In the genomic region with DNA sequence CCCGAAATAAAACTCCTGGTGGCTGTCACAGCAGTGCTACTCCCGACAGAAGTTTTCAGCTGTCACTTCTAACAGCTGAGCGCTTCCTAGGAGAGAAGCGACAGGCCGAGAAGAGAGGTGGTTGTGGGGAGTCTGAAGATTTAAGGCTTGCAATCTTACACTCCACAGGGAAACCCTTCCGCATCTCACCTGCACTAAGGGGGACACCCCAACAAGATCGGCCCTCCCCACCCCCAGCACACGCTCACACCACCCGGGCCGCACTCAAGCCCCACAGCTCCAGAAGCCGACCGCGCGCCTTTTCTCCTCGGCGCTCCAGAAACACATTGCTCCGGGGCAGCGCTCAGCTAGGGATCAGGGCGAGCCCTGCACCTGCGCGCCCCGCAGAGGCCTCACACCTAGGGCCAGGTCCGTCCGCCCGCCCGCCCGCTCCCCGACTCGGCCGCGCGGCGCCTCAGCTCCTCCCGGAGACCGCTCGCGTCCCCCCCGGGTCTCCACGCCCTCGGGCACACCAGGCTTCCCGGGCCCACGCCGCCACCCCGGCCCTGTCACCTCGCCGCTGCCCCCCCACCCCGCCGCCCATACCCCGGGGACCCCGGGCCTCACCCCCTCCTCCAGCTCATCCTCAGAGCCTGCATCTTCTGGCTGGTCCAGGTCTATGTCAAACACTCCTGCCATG, we compare ENCODE assay signal across 8 mouse cellular contexts. TPM values are rescaled to one million over a fixed set of nuclear protein-coding genes. Genes with fewer than 3 reads are reported as not detected.
A peak's percentile ranks its signal among the peaks of the same experiment; 100 is the strongest.
DNase-seq lines count a peak whose midpoint lies in the region; ATAC-seq and TF ChIP-seq lines count a peak whose summit lies in the region.

No protein-coding gene starts in this region.

- no peak overlapping the region for H3K27ac ChIP-seq in ES-Bruce4 (ENCODE audit: insufficient read depth, low read length)
- H3K27ac ChIP-seq in cortical plate, adult 2 months (ENCODE audit: insufficient read depth, low read length), result no peak overlapping the region
- H3K27ac ChIP-seq in hindbrain, embryonic 12.5 days, result peak overlapping the region; percentile 90
- peak overlapping the region; percentile 88 for H3K27ac ChIP-seq in liver, embryonic 15.5 days (replicated peaks)
- H3K27ac ChIP-seq in stomach, embryonic 16.5 days (ENCODE audit: low read length), result peak overlapping the region; percentile 91

- under 1% methylated on average over 50 of the region's 50 CpGs for WGBS in hindbrain, embryonic 12.5 days
- under 1% methylated on average over 50 of the region's 50 CpGs for WGBS in liver, embryonic 15.5 days (ENCODE audit: insufficient replicate concordance)
- WGBS in stomach, embryonic 16.5 days, result under 1% methylated on average over 49 of the region's 50 CpGs

- TF ChIP-seq CTCF in ES-Bruce4 (IDR thresholded peaks at IDR 0.05; ENCODE audit: low read depth, low read length), result no peak
- no peak for TF ChIP-seq CTCF in cortical plate, adult 2 months (IDR thresholded peaks at IDR 0.05; ENCODE audit: extremely low read depth, insufficient read depth, low read length)

- peak; percentile 71 for ATAC-seq in hindbrain, embryonic 12.5 days (ENCODE audit: low FRiP score)
- ATAC-seq in liver, embryonic 15.5 days (ENCODE audit: insufficient read depth), result peak; percentile 72
- ATAC-seq in stomach, embryonic 16.5 days (ENCODE audit: insufficient read depth, low FRiP score), result peak; percentile 68

- H3K27me3 ChIP-seq in ES-Bruce4 (ENCODE audit: control insufficient read depth, insufficient read depth, low read length, poor library complexity, severe bottlenecking), result no peaks in the 10 kb centered on the region
- no peaks in the 10 kb centered on the region for H3K27me3 ChIP-seq in hindbrain, embryonic 12.5 days
- no peaks in the 10 kb centered on the region for H3K27me3 ChIP-seq in liver, embryonic 15.5 days
- H3K27me3 ChIP-seq in stomach, embryonic 16.5 days (ENCODE audit: control insufficient read depth, insufficient read depth, low read length), result no peaks in the 10 kb centered on the region

- no peak for TF ChIP-seq EP300 in ES-Bruce4 (IDR thresholded peaks at IDR 0.05; ENCODE audit: insufficient read depth, low read depth, low read length)

- H3K4me2 ChIP-seq in hindbrain, embryonic 12.5 days (replicated peaks), result peak overlapping the region; percentile 89
- H3K4me2 ChIP-seq in liver, embryonic 15.5 days, result peak overlapping the region; percentile 72
- peak overlapping the region; percentile 76 for H3K4me2 ChIP-seq in stomach, embryonic 16.5 days (ENCODE audit: low read depth, low read length)

- peak overlapping the region; percentile 92 for H3K9ac ChIP-seq in ES-Bruce4 (ENCODE audit: low read depth, poor library complexity, severe bottlenecking)
- H3K9ac ChIP-seq in hindbrain, embryonic 12.5 days, result peak overlapping the region; percentile 98
- peak overlapping the region; percentile 97 for H3K9ac ChIP-seq in liver, embryonic 15.5 days
- peak overlapping the region; percentile 97 for H3K9ac ChIP-seq in stomach, embryonic 16.5 days (ENCODE audit: low read length)

- peak; percentile 15 to 38 for DNase-seq in kidney, adult 8-10 months
- no peak for DNase-seq in kidney, adult 18-20 months
- DNase-seq in right cerebral cortex, postnatal 25 days, result no peak

- no peaks in the 10 kb centered on the region for H3K9me3 ChIP-seq in ES-Bruce4 (replicated peaks; ENCODE audit: control insufficient read depth, insufficient read depth, low read length, poor library complexity, severe bottlenecking)
- no peaks in the 10 kb centered on the region for H3K9me3 ChIP-seq in hindbrain, embryonic 12.5 days (replicated peaks)
- no peaks in the 10 kb centered on the region for H3K9me3 ChIP-seq in liver, embryonic 15.5 days (replicated peaks)
- H3K9me3 ChIP-seq in stomach, embryonic 16.5 days (replicated peaks; ENCODE audit: control insufficient read depth, low read length), result no peaks in the 10 kb centered on the region

- no peak for TF ChIP-seq POLR2A in ES-Bruce4 (IDR thresholded peaks at IDR 0.05; ENCODE audit: insufficient read depth, low read length)
- no peak for TF ChIP-seq POLR2A in cortical plate, adult 2 months (IDR thresholded peaks at IDR 0.05; ENCODE audit: extremely low read depth, insufficient read depth, low read length)

- H3K4me1 ChIP-seq in ES-Bruce4 (ENCODE audit: control insufficient read depth, insufficient read depth, low read length), result no peaks in the 10 kb centered on the region
- H3K4me1 ChIP-seq in cortical plate, adult 2 months (ENCODE audit: control insufficient read depth, insufficient read depth, low read length), result peaks cover 2% of the 10 kb centered on the region; the same call in 1 of the 2 replicates
- H3K4me1 ChIP-seq in hindbrain, embryonic 12.5 days, result peaks cover 12% of the 10 kb centered on the region
- peaks cover 44% of the 10 kb centered on the region for H3K4me1 ChIP-seq in liver, embryonic 15.5 days (replicated peaks)
- peaks cover 3% of the 10 kb centered on the region for H3K4me1 ChIP-seq in stomach, embryonic 16.5 days (ENCODE audit: control insufficient read depth, insufficient read depth, low read length)

- peak overlapping the region; percentile 92 for H3K4me3 ChIP-seq in ES-Bruce4 (ENCODE audit: low read depth, low read length)
- peak overlapping the region; percentile 51 for H3K4me3 ChIP-seq in cortical plate, adult 2 months (ENCODE audit: insufficient read depth, low read length)
- H3K4me3 ChIP-seq in hindbrain, embryonic 12.5 days, result peak overlapping the region; percentile 99
- peak overlapping the region; percentile 84 for H3K4me3 ChIP-seq in liver, embryonic 15.5 days (replicated peaks)
- H3K4me3 ChIP-seq in stomach, embryonic 16.5 days (replicated peaks; ENCODE audit: low read length), result peak overlapping the region; percentile 93

- 0 out of 2 replicates have a peak, but pooled peaks cover 2% of the 10 kb centered on the region for H3K36me3 ChIP-seq in ES-Bruce4 (ENCODE audit: control insufficient read depth, insufficient read depth, low read length, poor library complexity, severe bottlenecking)
- H3K36me3 ChIP-seq in hindbrain, embryonic 12.5 days, result peaks cover 2% of the 10 kb centered on the region; the same call in 1 of the 2 replicates
- H3K36me3 ChIP-seq in liver, embryonic 15.5 days (replicated peaks), result peaks cover 9% of the 10 kb centered on the region
- no peaks in the 10 kb centered on the region for H3K36me3 ChIP-seq in stomach, embryonic 16.5 days (ENCODE audit: control insufficient read depth, insufficient read depth, low read length)

RNA-seq across cellular contexts. Expression of a gene that starts 0.5 kb away (rescaled TPM):
- polyA plus RNA-seq in ES-Bruce4 (2011; ENCODE audit: insufficient read depth, insufficient read length, low read depth, missing spikeins), result 82.2 and 86.3 TPM in 2 replicates
- polyA plus RNA-seq in cortical plate, adult 2 months (2012; rRNA removed), result 24.7 and 25.3 TPM in 2 replicates
- polyA plus RNA-seq in hindbrain, embryonic 12.5 days (2016; fragmentation: Nextera tagmentation; extraction: Ambion mirVana), result 67.3 and 76.2 TPM in 2 replicates
- polyA plus RNA-seq in liver, embryonic 15.5 days (2015; fragmentation: Nextera tagmentation; extraction: Ambion mirVana), result 18.9 and 23.5 TPM in 2 replicates
- 58.4 and 60.0 TPM in 2 replicates for polyA plus RNA-seq in stomach, embryonic 16.5 days (2015; fragmentation: Nextera tagmentation; extraction: Ambion mirVana)

RNA-seq across cellular contexts. Expression of a gene that starts 0.7 kb away (rescaled TPM):
- polyA plus RNA-seq in ES-Bruce4 (2011; ENCODE audit: insufficient read depth, insufficient read length, low read depth, missing spikeins), result 9.7 and 12.1 TPM in 2 replicates
- 6.6 and 6.7 TPM in 2 replicates for polyA plus RNA-seq in cortical plate, adult 2 months (2012; rRNA removed)
- polyA plus RNA-seq in hindbrain, embryonic 12.5 days (2016; fragmentation: Nextera tagmentation; extraction: Ambion mirVana), result 9.7 and 10.2 TPM in 2 replicates
- 9.8 and 9.9 TPM in 2 replicates for polyA plus RNA-seq in liver, embryonic 15.5 days (2015; fragmentation: Nextera tagmentation; extraction: Ambion mirVana)
- polyA plus RNA-seq in stomach, embryonic 16.5 days (2015; fragmentation: Nextera tagmentation; extraction: Ambion mirVana), result 10.4 and 11.8 TPM in 2 replicates

RNA-seq across cellular contexts. Expression of a gene that starts 59.6 kb away (rescaled TPM):
- 25.0 and 30.3 TPM in 2 replicates for polyA plus RNA-seq in ES-Bruce4 (2011; ENCODE audit: insufficient read depth, insufficient read length, low read depth, missing spikeins)
- 10.8 and 14.4 TPM in 2 replicates for polyA plus RNA-seq in cortical plate, adult 2 months (2012; rRNA removed)
- 22.4 and 24.6 TPM in 2 replicates for polyA plus RNA-seq in hindbrain, embryonic 12.5 days (2016; fragmentation: Nextera tagmentation; extraction: Ambion mirVana)
- polyA plus RNA-seq in liver, embryonic 15.5 days (2015; fragmentation: Nextera tagmentation; extraction: Ambion mirVana), result 14.0 and 17.2 TPM in 2 replicates
- 62.9 and 68.1 TPM in 2 replicates for polyA plus RNA-seq in stomach, embryonic 16.5 days (2015; fragmentation: Nextera tagmentation; extraction: Ambion mirVana)

Comparison
In these comparisons a context has a peak if more than half of its experiments do, and no peak if none do; other contexts are left out.
1. DNase-seq: peak in kidney, adult 8-10 months (2 of 2); none in kidney, adult 18-20 months (single experiment) and right cerebral cortex, postnatal 25 days (single experiment).
2. H3K27ac ChIP-seq: peak in hindbrain, embryonic 12.5 days (single experiment), liver, embryonic 15.5 days (single experiment) and stomach, embryonic 16.5 days (single experiment); none in ES-Bruce4 (single experiment) and cortical plate, adult 2 months (single experiment).
3. Peak in every context shown above with its lines, with median percentiles within 50 percentile points of each other: H3K4me3 ChIP-seq, H3K9ac ChIP-seq, ATAC-seq and H3K4me2 ChIP-seq.